Mouse (Mus musculus) forebrain, embryonic 11.5 days (tissue): ENCODE data around the gene Rnf149. TPM values are rescaled to one million over a fixed set of nuclear protein-coding genes. Genes with fewer than 3 reads are reported as not detected.

ENCODE experiments used
- ATAC-seq: fragments of 200-750 bp; cut with Nextera tagmentation; replicated peaks from 2 replicates; pipeline ENCODE4 v1.8.0; 2017; ENCODE audit warnings: moderate TSS enrichment; ENCODE audit not compliant: low FRiP score
- DNase-seq: peaks from one replicate; pipeline ENCODE4 v3.0.0-alpha.2; 2017; ENCODE audit warnings: low spot score
- H3K27ac ChIP-seq: fragments of 300-500 bp; sonication (generic); 2 replicates; pipeline ENCODE4 v1.5.1; 2014; ENCODE audit warnings: low read depth, low read length
- H3K27me3 ChIP-seq: fragments of 300-500 bp; sonication (generic); 2 replicates; pipeline ENCODE4 v1.6.1; 2014; ENCODE audit warnings: mild to moderate bottlenecking, low read length, mixed read lengths; ENCODE audit not compliant: control insufficient read depth, insufficient read depth
- H3K36me3 ChIP-seq: fragments of 300-500 bp; sonication (generic); 2 replicates; pipeline ENCODE4 v1.6.1; 2014; ENCODE audit warnings: mild to moderate bottlenecking, low read length, moderate library complexity, mixed read lengths; ENCODE audit not compliant: control insufficient read depth, insufficient read depth
- H3K4me1 ChIP-seq: fragments of 300-500 bp; sonication (generic); replicated peaks from 2 replicates; pipeline ENCODE4 v1.6.1; 2014; ENCODE audit warnings: low read length, mixed read lengths; ENCODE audit not compliant: control insufficient read depth, insufficient read depth
- H3K4me2 ChIP-seq: fragments of 300-500 bp; sonication (generic); 2 replicates; pipeline ENCODE4 v1.6.1; 2014; ENCODE audit warnings: low read depth, mild to moderate bottlenecking, low read length, moderate library complexity, mixed read lengths; ENCODE audit not compliant: severe bottlenecking
- H3K4me3 ChIP-seq: fragments of 300-500 bp; sonication (generic); 2 replicates; pipeline ENCODE4 v1.5.1; 2014; ENCODE audit warnings: low read depth, low read length
- H3K9ac ChIP-seq: fragments of 300-500 bp; sonication (generic); 2 replicates; pipeline ENCODE4 v1.6.1; 2014; ENCODE audit warnings: low read length
- H3K9me3 ChIP-seq: fragments of 300-500 bp; sonication (generic); 2 replicates; pipeline ENCODE4 v1.6.1; 2016; ENCODE audit warnings: low read length, mixed read lengths; ENCODE audit not compliant: control insufficient read depth
- whole genome bisulfite sequencing: fragments of 180-500 bp; shearing (Covaris S2); extraction: QIAGEN DNeasy Blood & Tissue Kit; methylation state at CpG from one replicate; pipeline ENCODE4 v1.1.7; 2014; 5-methylcytosine and 5-hydroxymethylcytosine counted together
- polyA plus RNA-seq: library from polyadenylated mRNA; unstranded; fragments of >200 nt; fragmentation: Nextera tagmentation; extraction: Ambion mirVana; gene quantifications from 2 replicates; pipeline ENCODE4 v1.2.1, GENCODE M21; 2014

The Rnf149 gene
- polyA plus RNA-seq, 1 experiment from 2014 or later: 26.6 TPM

DNA sequence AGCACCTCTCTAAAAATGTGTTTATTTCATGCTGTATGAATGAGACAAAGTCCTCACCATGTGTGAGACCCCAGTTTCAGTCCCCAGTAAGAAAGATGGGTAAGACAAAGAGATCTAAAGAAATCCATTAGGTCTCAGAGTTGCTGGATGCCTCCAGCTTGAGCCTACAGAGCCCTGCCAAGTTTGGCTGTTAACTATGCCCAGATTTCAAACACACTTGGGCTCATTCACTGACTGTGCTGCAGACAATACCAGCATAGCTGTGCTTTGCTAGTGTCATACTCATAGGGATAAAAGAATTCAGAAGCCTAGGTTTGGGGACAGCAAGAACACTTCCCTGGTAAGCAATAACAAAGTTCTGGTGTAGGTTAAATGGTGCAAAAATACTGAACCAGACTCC is 9.1 kb downstream of the Rnf149 start:
- H3K4me3 ChIP-seq: no peak overlapping the region
- ATAC-seq (no peak), DNase-seq (no peak)

DNA sequence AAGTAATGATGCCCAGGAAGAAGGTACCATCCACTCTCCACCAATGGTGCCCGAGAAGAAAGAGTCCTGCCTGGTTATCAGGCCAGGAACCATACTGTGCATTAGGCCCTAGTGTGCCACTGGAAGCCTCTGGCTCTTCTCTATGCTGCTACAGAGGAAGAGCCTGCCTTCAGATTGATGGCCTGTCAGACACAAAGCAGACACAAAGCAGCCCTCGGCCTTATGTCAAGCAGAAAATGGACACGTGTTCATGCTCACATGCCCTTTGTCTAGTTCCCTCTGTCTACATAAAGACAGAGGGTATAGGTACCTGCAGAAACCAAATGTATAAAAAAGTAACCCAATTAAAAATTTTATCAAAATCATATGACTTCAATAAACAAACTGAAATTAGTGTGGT is 12.6 kb downstream of the Rnf149 start:
- Histone ChIP-seq H3K4me3 (no peak overlapping the region), H3K9ac (no peak overlapping the region), H3K27ac (no peak overlapping the region), H3K36me3 (no peaks in the 10 kb centered on the region; the same call in 1 of the 2 replicates), H3K27me3 (no peaks in the 10 kb centered on the region), H3K9me3 (no peaks in the 10 kb centered on the region), H3K4me2 (no peak overlapping the region), H3K4me1 (no peaks in the 10 kb centered on the region)
- DNase-seq: no peak
- 84% methylated on average over 3 of the region's 3 CpGs for WGBS
- no peak for ATAC-seq

More for the DNA sequence above, 9.1 kb downstream of the Rnf149 start:
- Histone ChIP-seq H3K4me1 (no peaks in the 10 kb centered on the region), H3K27ac (no peak overlapping the region), H3K36me3 (no peaks in the 10 kb centered on the region; the same call in 1 of the 2 replicates), H3K9ac (no peak overlapping the region), H3K4me2 (no peak overlapping the region), H3K9me3 (no peaks in the 10 kb centered on the region), H3K27me3 (no peaks in the 10 kb centered on the region)

DNA sequence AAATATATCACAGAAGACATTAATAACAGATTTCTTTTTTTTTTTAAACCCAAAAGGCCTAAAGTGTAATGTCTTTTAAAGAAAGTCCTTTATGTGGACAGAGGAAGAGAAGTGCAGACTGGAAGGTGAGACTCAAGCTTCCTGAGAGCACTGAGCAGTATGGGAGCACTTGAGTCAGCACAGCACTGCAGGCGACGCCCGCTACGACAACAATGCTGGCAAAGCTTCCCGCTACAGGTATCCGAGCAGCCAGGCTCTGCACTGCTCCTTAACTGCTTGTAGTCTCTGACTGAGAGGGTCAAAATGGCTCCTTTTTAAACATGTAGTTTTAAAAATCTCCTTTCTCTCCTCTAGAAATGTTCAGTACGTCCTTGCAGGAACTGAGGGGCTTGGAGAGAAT is 14.0 kb downstream of the Rnf149 start:
- Histone ChIP-seq H3K4me2 (no peak overlapping the region), H3K4me1 (no peaks in the 10 kb centered on the region), H3K36me3 (no peaks in the 10 kb centered on the region; the same call in 1 of the 2 replicates), H3K4me3 (no peak overlapping the region), H3K27ac (no peak overlapping the region), H3K9ac (no peak overlapping the region), H3K9me3 (no peaks in the 10 kb centered on the region), H3K27me3 (no peaks in the 10 kb centered on the region)
- ATAC-seq: no peak
- no peak for DNase-seq
- 87% methylated on average over 7 of the region's 7 CpGs for WGBS

DNA sequence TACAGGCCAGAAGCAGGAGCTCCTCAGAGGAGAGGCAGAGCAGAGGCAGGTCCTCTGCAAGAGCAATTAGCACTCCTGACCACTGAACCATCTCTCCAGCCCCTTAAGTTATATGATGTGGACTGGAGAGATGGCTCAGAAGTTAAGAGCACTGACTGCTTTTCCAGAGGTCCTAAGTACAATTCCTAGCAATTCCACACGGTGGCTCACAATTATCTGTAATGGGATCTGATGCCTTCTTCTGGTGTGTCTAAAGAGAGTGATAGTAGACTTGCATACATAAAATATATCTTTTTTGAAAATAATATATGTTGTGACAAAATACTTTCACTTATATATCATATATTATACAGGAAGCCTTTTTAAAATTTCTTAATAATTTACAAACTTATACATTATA is 15.3 kb downstream of the Rnf149 start:
- Histone ChIP-seq H3K4me3 (no peak overlapping the region), H3K9ac (no peak overlapping the region), H3K27ac (no peak overlapping the region), H3K27me3 (no peaks in the 10 kb centered on the region), H3K4me1 (no peaks in the 10 kb centered on the region), H3K4me2 (no peak overlapping the region), H3K9me3 (no peaks in the 10 kb centered on the region), H3K36me3 (no peaks in the 10 kb centered on the region; the same call in 1 of the 2 replicates)
- ATAC-seq (no peak), DNase-seq (no peak)
- 69% methylated on average over 1 of the region's 1 CpGs for WGBS

DNA sequence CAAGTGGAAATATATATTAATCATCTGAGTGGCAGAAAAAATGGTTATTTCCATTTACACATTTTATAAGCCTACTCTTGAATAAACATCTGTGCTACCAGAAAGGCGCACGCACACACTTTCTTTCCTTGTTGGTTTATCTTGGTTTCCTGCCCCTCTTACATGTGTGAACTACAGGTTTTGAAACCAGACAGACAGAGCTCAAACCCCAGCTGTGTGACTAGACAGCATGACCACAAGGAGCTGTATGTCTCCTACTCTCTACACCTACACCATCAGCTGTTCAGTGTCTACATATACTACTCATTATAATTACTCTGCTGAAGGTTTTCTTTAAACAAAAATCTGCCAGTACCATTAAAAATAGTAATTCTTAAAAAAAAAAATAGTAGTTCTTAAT is 18.2 kb downstream of the Rnf149 start:
- DNase-seq: no peak
- H3K4me2 ChIP-seq: no peak overlapping the region
- 93% methylated on average over 2 of the region's 2 CpGs for WGBS
- no peak for ATAC-seq
- no peak overlapping the region for H3K4me3 ChIP-seq
- H3K27ac ChIP-seq: no peak overlapping the region
- no peaks in the 10 kb centered on the region for H3K4me1 ChIP-seq
- H3K9ac ChIP-seq: no peak overlapping the region
- no peaks in the 10 kb centered on the region for H3K9me3 ChIP-seq
- H3K36me3 ChIP-seq: no peaks in the 10 kb centered on the region
- H3K27me3 ChIP-seq: no peaks in the 10 kb centered on the region

DNA sequence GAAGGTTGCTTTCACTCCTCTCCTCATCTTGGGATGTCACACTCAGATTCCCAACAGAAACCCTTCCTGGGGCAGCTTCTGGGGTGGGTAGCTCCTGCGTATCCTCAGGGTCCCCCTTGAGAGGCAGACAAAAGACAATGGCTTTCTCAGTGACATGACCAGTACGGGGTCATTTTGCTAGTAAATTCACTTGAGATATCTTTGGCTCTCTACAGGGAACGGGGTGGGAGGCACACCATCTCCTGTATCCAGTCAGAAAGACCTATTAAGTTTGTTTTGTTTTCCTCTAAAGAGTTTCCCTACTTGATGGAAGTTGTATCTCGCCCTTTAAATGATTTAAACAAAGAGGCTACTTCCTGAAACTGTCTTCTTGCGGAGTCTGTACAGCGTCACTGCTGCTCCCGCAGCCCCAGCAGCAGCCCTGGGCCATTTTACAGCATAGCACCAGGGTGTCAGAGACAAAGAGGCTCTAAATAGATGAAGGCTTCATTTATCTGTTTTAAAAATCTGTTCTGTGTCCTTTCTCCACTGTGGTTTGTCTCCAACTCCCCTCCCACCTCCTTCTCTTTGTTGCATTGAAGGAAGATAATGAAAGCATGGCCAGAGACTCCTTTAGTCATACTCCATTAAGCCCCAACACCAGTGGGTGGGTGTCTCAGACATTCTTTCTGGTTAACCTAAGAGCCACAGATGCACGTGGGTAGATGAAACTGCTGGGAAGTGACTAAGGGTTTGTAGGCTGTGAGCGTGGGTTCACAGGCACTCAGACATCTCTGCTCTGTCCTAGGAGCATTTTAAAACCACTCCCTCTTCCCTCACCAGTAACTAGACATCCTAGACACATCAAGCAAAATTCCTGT is 21.4 kb downstream of the Rnf149 start:
- H3K27me3 ChIP-seq: no peaks in the 10 kb centered on the region
- no peak overlapping the region for H3K4me2 ChIP-seq
- DNase-seq: no peak
- H3K27ac ChIP-seq: no peak overlapping the region
- ATAC-seq: no peak
- H3K9ac ChIP-seq: no peak overlapping the region
- 67% methylated on average over 9 of the region's 9 CpGs for WGBS
- no peak overlapping the region for H3K4me3 ChIP-seq
- H3K4me1 ChIP-seq: no peaks in the 10 kb centered on the region
- no peaks in the 10 kb centered on the region for H3K9me3 ChIP-seq
- H3K36me3 ChIP-seq: no peaks in the 10 kb centered on the region

DNA sequence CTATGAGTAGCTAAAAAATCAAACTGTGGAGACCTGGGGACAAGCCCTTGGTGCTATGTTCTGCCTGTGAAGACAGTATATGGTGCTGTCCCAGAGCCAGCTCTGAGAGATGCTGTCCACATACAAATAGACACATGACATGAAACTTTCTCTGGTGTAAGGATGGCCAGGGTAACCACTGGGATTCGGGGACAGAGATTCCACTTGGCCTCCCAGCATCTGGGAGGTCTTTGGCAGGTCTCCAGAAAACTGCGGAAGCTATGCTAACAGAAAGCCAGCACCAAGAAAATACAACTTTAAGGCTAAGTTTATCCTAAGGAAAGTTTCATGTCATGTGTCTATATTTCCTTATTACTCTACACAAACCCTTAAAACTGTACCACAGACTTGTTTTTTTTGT is 27.4 kb downstream of the Rnf149 start:
- 91% methylated on average over 2 of the region's 2 CpGs for WGBS
- H3K4me2 ChIP-seq: no peak overlapping the region
- no peaks in the 10 kb centered on the region for H3K9me3 ChIP-seq
- no peak overlapping the region for H3K27ac ChIP-seq
- no peak for ATAC-seq
- H3K9ac ChIP-seq: no peak overlapping the region
- no peak overlapping the region for H3K4me3 ChIP-seq
- peaks cover 3% of the 10 kb centered on the region; the same call in 1 of the 2 replicates for H3K36me3 ChIP-seq
- no peaks in the 10 kb centered on the region for H3K4me1 ChIP-seq
- H3K27me3 ChIP-seq: no peaks in the 10 kb centered on the region
- DNase-seq: no peak

DNA sequence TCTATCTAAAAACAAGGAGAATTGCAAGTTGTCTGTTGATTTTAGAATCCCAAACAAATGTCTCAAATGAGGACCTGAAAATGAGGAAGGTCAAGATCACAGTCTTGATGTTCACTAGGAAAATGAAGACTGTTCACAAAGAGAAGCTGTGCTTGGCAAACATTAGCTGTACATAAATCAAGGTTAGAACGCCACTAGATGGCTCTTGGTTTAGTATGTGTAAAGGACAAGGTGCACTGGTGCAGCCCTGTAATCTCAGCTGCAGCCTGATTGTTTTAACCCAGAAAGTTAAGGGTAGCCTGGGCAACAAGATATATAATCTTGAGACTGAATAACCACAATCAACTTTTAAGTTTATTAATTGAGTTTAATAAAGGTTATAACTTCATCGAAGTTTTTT is 30.0 kb downstream of the Rnf149 start:
- Histone ChIP-seq H3K36me3 (peaks cover 3% of the 10 kb centered on the region; the same call in 1 of the 2 replicates), H3K4me2 (no peak overlapping the region), H3K27ac (no peak overlapping the region), H3K9me3 (no peaks in the 10 kb centered on the region), H3K4me1 (no peaks in the 10 kb centered on the region), H3K9ac (no peak overlapping the region), H3K4me3 (no peak overlapping the region), H3K27me3 (no peaks in the 10 kb centered on the region)
- 84% methylated on average over 2 of the region's 2 CpGs for WGBS
- DNase-seq: no peak
- no peak for ATAC-seq
